Mouse (Mus musculus): ENCODE results near the gene 4930522H14Rik.

Gene 4930522H14Rik

DNA sequence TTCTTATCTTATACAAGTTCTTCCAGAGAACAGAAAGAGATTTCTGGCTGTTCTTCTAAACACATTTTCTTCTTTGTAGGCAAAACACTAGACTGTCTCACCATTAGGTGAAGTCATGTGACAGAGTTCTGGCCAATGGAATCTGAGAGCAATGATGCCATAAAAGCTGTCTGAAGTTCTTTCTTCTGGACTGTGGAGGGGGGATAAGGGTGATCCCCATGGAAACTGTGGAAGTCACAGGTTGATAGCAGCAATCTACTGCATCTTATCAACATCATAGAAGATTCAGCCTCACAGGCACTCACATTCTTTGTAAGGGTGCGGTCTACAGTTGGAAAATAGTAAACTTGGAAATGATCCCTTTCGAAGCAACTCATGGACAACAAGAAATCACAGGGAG lies at the start of gene 4930522H14Rik:
Gene 4930522H14Rik, minus strand, starts transcription at position 187 of the 400 bp plus-strand sequence.
- no peak for DNase-seq (ENCODE audit: low spot score)

DNA sequence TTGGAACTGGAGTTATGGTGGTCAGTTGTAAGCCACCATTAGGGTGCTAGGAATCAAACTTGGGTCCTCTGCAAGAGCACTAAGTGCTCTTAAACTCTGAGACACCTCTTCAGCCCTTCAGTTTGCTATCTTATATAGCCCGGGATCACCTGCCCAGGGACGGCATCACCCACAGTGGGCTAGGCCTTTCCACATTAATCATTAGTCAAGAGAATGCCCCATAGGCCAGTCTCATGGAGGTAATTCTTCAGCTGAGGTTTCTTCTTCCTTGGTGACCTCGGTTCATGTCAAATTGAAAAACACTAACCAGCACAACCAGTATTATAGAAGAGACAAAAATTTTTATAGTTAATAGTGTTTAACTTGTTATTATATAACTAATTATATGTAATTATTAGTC lies 47.3 kb upstream of the 4930522H14Rik start:
- DNase-seq (ENCODE audit: low spot score): no peak

DNA sequence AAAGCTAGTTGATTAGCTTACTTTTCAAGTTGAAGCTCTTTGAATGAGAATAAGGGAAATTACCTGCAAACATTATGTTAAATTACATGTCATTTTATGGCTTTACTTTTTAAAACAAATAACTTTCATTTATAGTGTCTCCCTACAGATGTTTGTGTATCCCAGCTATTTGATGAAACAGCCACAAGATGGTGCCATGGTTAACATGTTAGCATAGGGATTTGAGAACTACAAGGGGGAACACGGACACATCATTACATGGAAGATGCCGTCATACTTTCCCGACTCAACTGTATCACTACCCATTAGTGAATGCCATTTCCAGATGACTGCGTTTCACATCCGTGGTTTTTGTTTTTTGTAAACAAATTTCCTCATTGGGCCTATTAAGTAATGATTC lies 45.8 kb upstream of the 4930522H14Rik start:
- DNase-seq (ENCODE audit: low spot score): no peak

DNA sequence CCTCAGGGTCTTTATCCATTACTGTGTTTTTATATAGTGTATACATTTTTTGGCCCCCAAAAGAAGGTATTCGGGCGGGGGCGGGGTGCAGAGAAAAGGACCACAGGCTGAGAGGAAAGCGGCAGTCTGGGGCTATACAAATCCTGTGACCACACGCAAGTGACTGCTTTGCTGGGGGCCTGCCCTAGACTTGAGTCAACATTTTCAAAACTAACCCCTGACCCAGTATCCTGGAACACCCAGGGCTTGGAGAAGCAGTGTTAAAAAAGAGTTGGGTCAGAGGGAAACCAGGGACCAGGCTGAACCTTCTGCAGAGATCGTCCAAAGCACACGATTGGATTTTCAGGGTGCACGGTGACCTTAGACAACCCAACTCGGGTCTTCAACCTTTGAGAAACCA lies 43.7 kb upstream of the 4930522H14Rik start:
- DNase-seq (ENCODE audit: low spot score): no peak

GRCm38 (mm10) chr4:109574331-109574730 lies 43.2 kb upstream of the 4930522H14Rik start:
- DNase-seq (ENCODE audit: low spot score): no peak

DNA sequence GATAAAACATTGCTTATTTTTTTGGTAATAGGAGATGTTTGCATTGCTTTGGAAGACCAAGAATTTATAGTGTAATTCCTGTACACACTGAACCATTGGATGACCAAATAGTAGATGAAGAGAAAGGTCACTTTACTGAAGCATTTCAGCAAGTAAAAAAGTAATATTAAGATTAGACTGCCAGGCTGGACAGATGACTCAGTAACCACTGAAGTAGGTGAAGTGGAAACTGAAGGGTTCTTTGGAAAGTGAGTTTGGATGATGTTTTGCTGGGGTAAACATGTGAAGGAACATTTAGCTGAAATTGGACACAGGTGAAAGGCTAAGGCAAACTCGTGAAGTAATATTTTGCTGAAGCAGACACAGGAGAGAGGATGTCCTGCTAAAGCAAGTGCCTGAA lies 41.5 kb upstream of the 4930522H14Rik start:
- DNase-seq (ENCODE audit: low spot score): no peak

GRCm38 (mm10) chr4:109569421-109569820 lies 38.3 kb upstream of the 4930522H14Rik start:
- DNase-seq (ENCODE audit: low spot score): no peak

GRCm38 (mm10) chr4:109568959-109569358 lies 37.9 kb upstream of the 4930522H14Rik start:
- no peak for DNase-seq (ENCODE audit: low spot score)

DNA sequence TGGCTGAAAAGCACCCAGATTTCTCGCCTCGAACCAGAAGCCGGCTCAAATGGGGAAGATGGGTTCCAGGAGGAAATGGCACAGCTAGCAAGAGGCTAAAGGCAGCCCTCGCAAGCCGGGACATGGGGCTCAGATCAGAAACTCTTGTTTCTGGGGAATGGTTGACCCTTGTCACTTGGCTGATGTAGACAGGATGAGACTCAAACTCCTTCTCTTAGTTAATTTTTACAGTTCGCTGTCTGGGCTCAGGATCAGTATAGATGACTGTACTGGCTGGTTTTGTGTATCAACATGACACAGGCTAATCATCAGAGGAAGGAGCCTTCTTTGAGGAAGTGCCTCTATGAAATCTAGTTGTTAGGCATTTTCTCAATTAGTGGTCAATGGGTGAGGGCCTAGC lies 33.6 kb upstream of the 4930522H14Rik start:
- DNase-seq (ENCODE audit: low spot score): no peak

DNA sequence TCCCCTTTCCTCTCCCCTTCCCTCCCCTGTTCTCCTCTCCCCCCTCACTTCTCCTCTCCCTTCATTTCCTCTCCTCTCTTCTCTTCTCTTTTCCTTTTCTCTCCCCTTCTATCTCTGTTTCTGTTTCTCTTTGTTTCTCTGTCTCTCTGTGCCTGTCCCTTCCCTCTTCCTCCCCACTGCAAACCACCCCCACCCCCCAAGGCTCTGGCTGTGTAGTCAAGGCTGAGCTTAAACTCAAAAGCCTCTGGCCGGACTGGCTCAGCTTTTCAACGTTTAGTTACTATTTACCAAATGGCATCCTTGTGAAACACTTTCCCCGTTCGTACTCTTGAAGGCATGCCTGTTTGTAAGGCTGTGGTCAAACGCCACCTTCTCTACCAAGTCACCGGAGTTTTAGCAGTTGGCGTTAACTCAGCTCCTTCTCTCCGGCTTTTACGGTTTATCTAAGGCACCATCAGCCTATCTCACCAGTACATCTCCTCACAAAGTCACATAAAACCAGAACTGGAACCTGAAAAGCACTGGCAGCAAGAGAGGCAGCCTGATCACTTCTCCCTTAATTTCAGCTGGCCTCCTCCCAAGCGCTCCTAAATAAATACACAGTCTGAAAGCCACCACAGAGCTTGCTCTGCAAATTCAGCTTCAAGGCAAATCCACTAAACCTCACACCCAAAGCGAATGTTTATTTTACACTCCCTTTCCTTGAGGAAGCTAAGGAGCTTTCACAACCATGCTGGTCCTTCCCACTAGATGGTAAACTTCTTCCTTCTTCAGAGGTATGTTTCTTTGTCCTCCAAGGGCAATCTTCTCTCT lies 19.4 kb upstream of the 4930522H14Rik start:
- no peak for DNase-seq (ENCODE audit: low spot score)

DNA sequence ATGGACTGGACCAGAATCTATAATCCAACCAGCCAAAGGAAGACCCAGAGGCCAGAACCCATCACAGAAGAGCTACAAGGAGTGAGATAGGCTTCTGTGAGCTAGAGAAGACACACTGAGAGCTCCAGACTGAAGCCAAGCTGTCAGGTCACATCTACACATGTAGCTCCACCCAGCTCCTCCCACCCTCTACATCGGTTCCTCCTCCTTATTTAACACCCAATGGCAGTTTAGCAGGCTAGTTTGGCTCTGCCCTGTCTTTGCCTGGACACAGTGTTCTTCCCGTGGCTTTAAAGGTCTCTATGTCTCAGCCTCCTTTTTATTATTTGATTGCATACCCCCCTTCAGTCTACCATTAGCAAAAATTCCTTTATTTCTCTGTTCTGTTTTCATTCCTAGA lies 16.2 kb upstream of the 4930522H14Rik start:
- DNase-seq (ENCODE audit: low spot score): no peak

DNA sequence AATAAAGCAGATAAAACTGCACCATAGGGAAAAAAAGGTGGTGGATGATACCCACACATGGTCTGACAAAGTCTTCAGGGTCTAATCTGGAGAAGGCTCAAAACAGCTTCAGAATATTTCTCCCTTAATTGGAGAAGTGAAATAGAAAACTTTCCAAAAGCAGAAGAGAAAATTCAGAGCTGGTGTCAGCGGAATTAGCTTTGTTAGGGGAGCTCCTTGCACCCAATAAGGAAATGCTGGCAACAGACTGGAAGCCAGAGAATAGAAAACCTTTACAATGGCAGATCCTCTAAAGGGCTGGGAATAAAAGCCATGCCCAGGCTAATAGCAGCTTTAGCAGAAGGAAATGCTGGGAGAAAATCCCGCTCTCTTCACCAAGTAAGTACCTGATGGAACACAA lies 15.4 kb upstream of the 4930522H14Rik start:
- DNase-seq (ENCODE audit: low spot score): no peak

- no peak for DNase-seq (ENCODE audit: low spot score)
Measured at GRCm38 (mm10) chr4:109530245-109530816, 766 bp downstream of the 4930522H14Rik start.

DNA sequence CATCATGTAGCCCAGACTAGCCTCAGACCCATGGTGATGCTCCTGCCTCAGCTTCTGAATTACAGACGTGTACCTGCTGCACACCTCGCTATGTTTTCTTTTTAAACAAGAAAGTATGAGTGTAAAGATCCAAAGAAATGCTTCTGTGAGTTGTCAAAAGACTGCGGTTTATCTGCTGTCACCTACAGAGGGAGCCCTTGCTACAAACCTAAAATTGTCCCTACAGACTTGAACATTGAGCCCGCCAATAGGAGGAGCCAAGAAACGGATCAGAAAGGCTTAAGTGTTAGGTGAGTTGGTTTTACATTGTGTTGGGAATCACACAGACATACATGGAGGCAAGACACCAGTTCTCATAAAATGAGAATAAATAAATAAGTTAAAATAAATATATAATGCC lies 26.2 kb downstream of the 4930522H14Rik start:
- no peak for DNase-seq (ENCODE audit: low spot score)

DNA sequence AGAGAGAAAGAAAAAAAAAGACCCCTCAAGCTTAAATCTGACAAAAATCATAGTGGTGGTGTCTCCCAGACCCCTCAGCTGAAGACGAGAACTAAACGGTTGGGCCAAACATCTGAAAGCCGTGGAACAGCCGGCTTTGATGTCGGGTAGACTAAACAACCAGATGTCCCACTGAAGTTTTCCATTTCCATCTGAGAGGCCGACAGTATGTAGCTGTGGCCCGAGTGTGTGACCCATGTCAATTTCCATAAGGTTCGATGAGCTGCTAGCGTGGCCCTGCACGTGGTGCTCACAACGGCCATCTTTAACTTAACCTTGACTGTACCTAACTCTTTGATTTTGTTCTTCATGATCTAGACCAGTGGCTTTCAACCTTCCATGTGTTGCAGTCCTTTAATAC lies 32.6 kb downstream of the 4930522H14Rik start:
- DNase-seq (ENCODE audit: low spot score): no peak

DNA sequence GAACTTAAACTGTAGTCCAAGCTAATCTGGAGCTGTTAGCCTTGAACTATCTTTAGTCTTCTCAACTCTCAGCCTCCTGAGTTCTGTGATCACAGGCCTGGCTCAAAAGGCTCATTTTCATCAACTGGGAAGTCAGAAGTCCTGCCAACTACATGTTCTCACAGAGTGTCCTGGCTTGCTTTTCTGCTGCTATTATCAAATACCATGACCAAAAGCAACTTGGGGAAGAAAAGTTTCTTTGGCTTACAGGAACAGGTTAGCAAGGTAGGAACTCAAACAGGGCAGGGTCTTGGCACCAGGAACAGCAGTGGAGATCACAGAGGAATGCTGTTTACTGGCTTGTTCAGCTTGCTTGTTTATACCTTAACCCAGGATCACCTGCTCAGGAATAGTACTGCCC lies 37.5 kb downstream of the 4930522H14Rik start:
- DNase-seq (ENCODE audit: low spot score): no peak

DNA sequence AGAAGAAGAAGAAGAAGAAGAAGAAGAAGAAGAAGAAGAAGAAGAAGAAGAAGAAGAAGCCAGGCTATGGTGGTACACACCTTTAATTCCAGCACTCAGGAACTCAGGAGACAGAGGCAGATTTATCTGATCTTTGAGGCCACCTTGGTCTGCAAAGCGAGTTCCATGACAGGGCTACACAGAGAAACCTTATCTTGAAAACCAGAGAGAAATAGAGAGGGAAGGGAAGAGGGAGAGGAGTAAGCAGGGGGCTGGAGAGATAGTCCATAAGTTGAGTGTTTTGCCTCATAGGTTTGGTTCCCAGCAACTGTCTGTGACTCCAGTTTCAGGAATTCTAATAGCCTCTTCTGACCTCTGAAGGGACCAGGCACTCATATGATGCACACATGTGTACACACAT lies 42.3 kb downstream of the 4930522H14Rik start:
- no peak for DNase-seq (ENCODE audit: low spot score)

GRCm38 (mm10) chr4:109484621-109485020 lies 46.5 kb downstream of the 4930522H14Rik start, which contains the start of gene Rnf11:
Gene Rnf11 (minus strand): TSS chr4:109484728.
- DNase-seq (ENCODE audit: low spot score): no peak

DNA sequence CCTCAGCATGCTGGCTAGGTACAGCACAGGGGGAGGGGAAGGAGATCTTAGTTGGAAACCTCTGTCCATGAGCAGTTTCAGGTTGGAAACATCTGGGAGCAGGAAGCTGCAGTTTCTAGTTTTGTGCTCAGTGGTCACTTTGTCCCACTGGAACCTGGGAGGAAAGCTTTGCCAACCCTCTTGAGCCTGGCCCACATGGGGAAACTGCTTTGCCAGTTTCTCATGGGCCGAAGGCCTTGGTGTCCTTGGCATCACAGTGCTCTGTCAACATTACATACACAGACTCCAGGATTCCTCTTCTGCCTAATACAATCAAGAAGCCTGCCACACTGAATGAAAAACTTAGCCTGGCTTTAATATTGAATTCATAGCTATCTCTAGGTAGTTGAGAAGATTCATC lies 48.4 kb downstream of the 4930522H14Rik start:
- no peak for DNase-seq (ENCODE audit: low spot score)

- no peak for DNase-seq (ENCODE audit: low spot score)
Measured at GRCm38 (mm10) chr4:109481424-109481823, 49.7 kb downstream of the 4930522H14Rik start.

DNA sequence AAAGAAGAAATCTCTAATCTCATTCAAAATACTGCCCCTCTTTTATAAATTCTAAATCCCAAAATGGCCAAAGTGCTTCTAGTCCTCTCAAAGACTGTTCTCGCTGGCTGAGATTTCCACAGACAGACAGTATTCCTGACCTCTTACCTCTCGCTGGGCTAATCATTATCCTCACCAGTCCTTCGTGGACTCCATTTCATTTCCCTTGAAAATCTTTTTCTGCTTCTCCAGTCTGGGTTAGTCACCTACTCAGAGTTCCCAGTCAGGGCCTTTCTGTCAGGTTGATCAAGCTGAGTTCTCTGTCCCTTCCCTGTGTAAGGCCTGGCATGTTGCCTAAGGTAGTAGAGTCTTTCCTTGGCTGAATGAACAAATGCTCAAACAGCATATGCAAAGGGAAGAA lies 53.6 kb downstream of the 4930522H14Rik start:
- DNase-seq (ENCODE audit: low spot score): no peak

DNA sequence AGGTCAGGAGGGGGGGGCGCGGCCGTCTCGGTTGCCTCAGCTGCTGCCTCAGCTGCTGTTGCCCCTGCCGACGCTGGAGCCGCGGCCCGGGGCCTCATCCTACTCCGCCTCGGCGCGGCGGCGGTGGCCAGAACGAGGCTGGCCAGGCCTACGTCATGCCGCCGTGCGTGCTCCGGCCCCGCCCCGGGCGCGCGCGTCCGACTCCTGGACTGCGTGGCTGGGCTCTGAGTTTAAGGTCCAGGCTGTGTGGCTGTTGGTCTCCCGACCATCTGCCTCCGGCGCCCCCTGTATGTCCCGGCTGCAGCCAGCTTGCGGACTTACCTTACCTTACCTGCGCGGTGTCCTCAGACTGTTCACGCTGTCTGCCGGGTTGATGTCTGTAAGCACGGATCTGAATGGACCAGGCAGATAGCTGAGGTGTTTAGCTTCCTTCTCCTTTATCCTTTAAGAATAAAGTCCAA lies 54.5 kb downstream of the 4930522H14Rik start:
- DNase-seq (ENCODE audit: low spot score): peak; percentile 91
